Mouse (Mus musculus): ENCODE data around the gene Troap. TPM values are rescaled to one million over a fixed set of nuclear protein-coding genes. Genes with fewer than 3 reads are reported as not detected.

The Troap gene
- polyA plus RNA-seq, 1 experiment: 15.2 TPM

GRCm38 (mm10) chr15:99115065-99115423 is 40.7 kb downstream of the Troap start:
- H3K4me3 ChIP-seq (ENCODE audit: control insufficient read depth, low read depth, low read length): no peak overlapping the region
- no peaks in the 10 kb centered on the region for H3K36me3 ChIP-seq (ENCODE audit: control insufficient read depth, insufficient read depth, low read length)
- TF ChIP-seq POLR2A (IDR thresholded peaks at IDR 0.05; ENCODE audit: control insufficient read depth, low read depth, low read length) (no peak), CTCF (IDR thresholded peaks at IDR 0.05; ENCODE audit: control insufficient read depth, insufficient read depth, insufficient replicate concordance, low read depth, low read length) (no peak)
- H3K4me1 ChIP-seq (ENCODE audit: control insufficient read depth, insufficient read depth, low read length): peaks cover 2% of the 10 kb centered on the region; the same call in 1 of the 2 replicates
- no peak overlapping the region for H3K27ac ChIP-seq (ENCODE audit: control insufficient read depth, insufficient read depth, low read depth, low read length)
- no peaks in the 10 kb centered on the region for H3K27me3 ChIP-seq (ENCODE audit: control insufficient read depth, insufficient read depth, low read length)

GRCm38 (mm10) chr15:99116539-99116938 is 42.2 kb downstream of the Troap start:
- H3K27ac ChIP-seq (ENCODE audit: control insufficient read depth, insufficient read depth, low read depth, low read length): no peak overlapping the region
- H3K4me3 ChIP-seq (ENCODE audit: control insufficient read depth, low read depth, low read length): no peak overlapping the region
- no peaks in the 10 kb centered on the region for H3K36me3 ChIP-seq (ENCODE audit: control insufficient read depth, insufficient read depth, low read length)
- H3K27me3 ChIP-seq (ENCODE audit: control insufficient read depth, insufficient read depth, low read length): no peaks in the 10 kb centered on the region
- TF ChIP-seq CTCF (IDR thresholded peaks at IDR 0.05; ENCODE audit: control insufficient read depth, insufficient read depth, insufficient replicate concordance, low read depth, low read length) (no peak), POLR2A (IDR thresholded peaks at IDR 0.05; ENCODE audit: control insufficient read depth, low read depth, low read length) (no peak)
- H3K4me1 ChIP-seq (ENCODE audit: control insufficient read depth, insufficient read depth, low read length): peaks cover 2% of the 10 kb centered on the region; the same call in 1 of the 2 replicates

GRCm38 (mm10) chr15:99120814-99121213 is 46.4 kb downstream of the Troap start:
- no peaks in the 10 kb centered on the region for H3K36me3 ChIP-seq (ENCODE audit: control insufficient read depth, insufficient read depth, low read length)
- TF ChIP-seq POLR2A (IDR thresholded peaks at IDR 0.05; ENCODE audit: control insufficient read depth, low read depth, low read length) (no peak), CTCF (IDR thresholded peaks at IDR 0.05; ENCODE audit: control insufficient read depth, insufficient read depth, insufficient replicate concordance, low read depth, low read length) (no peak)
- no peaks in the 10 kb centered on the region for H3K27me3 ChIP-seq (ENCODE audit: control insufficient read depth, insufficient read depth, low read length)
- no peak overlapping the region for H3K27ac ChIP-seq (ENCODE audit: control insufficient read depth, insufficient read depth, low read depth, low read length)
- no peak overlapping the region for H3K4me3 ChIP-seq (ENCODE audit: control insufficient read depth, low read depth, low read length)
- H3K4me1 ChIP-seq (ENCODE audit: control insufficient read depth, insufficient read depth, low read length): no peaks in the 10 kb centered on the region

GRCm38 (mm10) chr15:99122642-99123041 is 48.3 kb downstream of the Troap start:
- no peaks in the 10 kb centered on the region for H3K36me3 ChIP-seq (ENCODE audit: control insufficient read depth, insufficient read depth, low read length)
- no peaks in the 10 kb centered on the region for H3K4me1 ChIP-seq (ENCODE audit: control insufficient read depth, insufficient read depth, low read length)
- no peak for TF ChIP-seq CTCF (IDR thresholded peaks at IDR 0.05; ENCODE audit: control insufficient read depth, insufficient read depth, insufficient replicate concordance, low read depth, low read length)
- no peak for TF ChIP-seq POLR2A (IDR thresholded peaks at IDR 0.05; ENCODE audit: control insufficient read depth, low read depth, low read length)
- H3K4me3 ChIP-seq (ENCODE audit: control insufficient read depth, low read depth, low read length): no peak overlapping the region
- no peak overlapping the region for H3K27ac ChIP-seq (ENCODE audit: control insufficient read depth, insufficient read depth, low read depth, low read length)
- no peaks in the 10 kb centered on the region for H3K27me3 ChIP-seq (ENCODE audit: control insufficient read depth, insufficient read depth, low read length)

GRCm38 (mm10) chr15:99125711-99126080 is 51.3 kb downstream of the Troap start, which contains the start of gene Spats2:
Gene Spats2, plus strand, starts transcription at chr15:99125916.
- TF ChIP-seq POLR2A (IDR thresholded peaks at IDR 0.05; ENCODE audit: control insufficient read depth, low read depth, low read length) (no peak), CTCF (IDR thresholded peaks at IDR 0.05; ENCODE audit: control insufficient read depth, insufficient read depth, insufficient replicate concordance, low read depth, low read length) (no peak)
- H3K27me3 ChIP-seq (ENCODE audit: control insufficient read depth, insufficient read depth, low read length): no peaks in the 10 kb centered on the region
- no peaks in the 10 kb centered on the region; the same call in none of the 2 replicates for H3K4me1 ChIP-seq (ENCODE audit: control insufficient read depth, insufficient read depth, low read length)
- H3K4me3 ChIP-seq (ENCODE audit: control insufficient read depth, low read depth, low read length): peak within 1 kb of the TSS; percentile 93
- no peaks in the 10 kb centered on the region; the same call in 1 of the 2 replicates for H3K36me3 ChIP-seq (ENCODE audit: control insufficient read depth, insufficient read depth, low read length)
- peak within 1 kb of the TSS; percentile 89 for H3K27ac ChIP-seq (ENCODE audit: control insufficient read depth, insufficient read depth, low read depth, low read length)

- Histone ChIP-seq H3K36me3 (ENCODE audit: control insufficient read depth, insufficient read depth, low read length) (no peaks in the 10 kb centered on the region; the same call in 1 of the 2 replicates), H3K27me3 (ENCODE audit: control insufficient read depth, insufficient read depth, low read length) (no peaks in the 10 kb centered on the region), H3K27ac (ENCODE audit: control insufficient read depth, insufficient read depth, low read depth, low read length) (peak overlapping the region; percentile 89), H3K4me1 (ENCODE audit: control insufficient read depth, insufficient read depth, low read length) (no peaks in the 10 kb centered on the region; the same call in none of the 2 replicates), H3K4me3 (ENCODE audit: control insufficient read depth, low read depth, low read length) (peak overlapping the region; percentile 93)
- TF ChIP-seq CTCF (IDR thresholded peaks at IDR 0.05; ENCODE audit: control insufficient read depth, insufficient read depth, insufficient replicate concordance, low read depth, low read length) (no peak), POLR2A (IDR thresholded peaks at IDR 0.05; ENCODE audit: control insufficient read depth, low read depth, low read length) (peak; percentile 33)
These were observed 51.9 kb downstream of the Troap start for GRCm38 (mm10) chr15:99126081-99126815.

- peak overlapping the region; percentile 93 for H3K4me3 ChIP-seq (ENCODE audit: control insufficient read depth, low read depth, low read length)
These were observed 52.5 kb downstream of the Troap start for GRCm38 (mm10) chr15:99126816-99127365.

More at GRCm38 (mm10) chr15:99126816-99127365, 52.5 kb downstream of the Troap start:
- Histone ChIP-seq H3K36me3 (ENCODE audit: control insufficient read depth, insufficient read depth, low read length) (no peaks in the 10 kb centered on the region; the same call in 1 of the 2 replicates), H3K27me3 (ENCODE audit: control insufficient read depth, insufficient read depth, low read length) (no peaks in the 10 kb centered on the region), H3K4me1 (ENCODE audit: control insufficient read depth, insufficient read depth, low read length) (no peaks in the 10 kb centered on the region; the same call in none of the 2 replicates), H3K27ac (ENCODE audit: control insufficient read depth, insufficient read depth, low read depth, low read length) (peak overlapping the region; percentile 89)
- TF ChIP-seq POLR2A (IDR thresholded peaks at IDR 0.05; ENCODE audit: control insufficient read depth, low read depth, low read length) (no peak), CTCF (IDR thresholded peaks at IDR 0.05; ENCODE audit: control insufficient read depth, insufficient read depth, insufficient replicate concordance, low read depth, low read length) (no peak)

Measured in testis, adult 2 months (tissue).